Mouse (Mus musculus) hindbrain, postnatal 0 days (tissue): Measurements from ENCODE around the gene Stat6. TPM values are rescaled to one million over a fixed set of nuclear protein-coding genes. Genes with fewer than 3 reads are reported as not detected.

Experiments used
- ATAC-seq: fragments of 200-750 bp; cut with Nextera tagmentation; 2 replicates; pipeline ENCODE4 v1.8.0; 2017; ENCODE audit warnings: mild to moderate bottlenecking, moderate TSS enrichment, moderate library complexity
- DNase-seq: peaks from one replicate; pipeline ENCODE4 v3.0.0-alpha.2; 2015; ENCODE audit warnings: low spot score
- H3K27ac ChIP-seq: fragments of 300-500 bp; sonication (generic); 2 replicates; pipeline ENCODE4 v1.5.1; 2014; ENCODE audit warnings: mild to moderate bottlenecking
- H3K27me3 ChIP-seq: fragments of 300-500 bp; sonication (generic); 2 replicates; pipeline ENCODE4 v1.6.1; 2014; ENCODE audit warnings: low read length, mixed read lengths; ENCODE audit not compliant: insufficient read depth
- H3K36me3 ChIP-seq: fragments of 300-500 bp; sonication (generic); 2 replicates; pipeline ENCODE4 v1.6.1; 2014; ENCODE audit warnings: low read length, mixed read lengths; ENCODE audit not compliant: insufficient read depth
- H3K4me1 ChIP-seq: fragments of 300-500 bp; sonication (generic); 2 replicates; pipeline ENCODE4 v1.6.1; 2014; ENCODE audit warnings: antibody characterized with exemption, low read length, mixed read lengths; ENCODE audit not compliant: insufficient read depth
- H3K4me2 ChIP-seq: fragments of 300-500 bp; sonication (generic); 2 replicates; pipeline ENCODE4 v1.6.1; 2014; ENCODE audit warnings: low read depth, mild to moderate bottlenecking, low read length, moderate library complexity, mixed read lengths
- H3K4me3 ChIP-seq: fragments of 300-500 bp; sonication (generic); 2 replicates; pipeline ENCODE4 v1.5.1; 2014; ENCODE audit warnings: low read length
- H3K9ac ChIP-seq: fragments of 300-500 bp; sonication (generic); replicated peaks from 2 replicates; pipeline ENCODE4 v1.6.1; 2014; ENCODE audit warnings: mild to moderate bottlenecking, low read length, moderate library complexity, mixed read lengths
- H3K9me3 ChIP-seq: fragments of 300-500 bp; sonication (generic); 2 replicates; pipeline ENCODE4 v1.6.1; 2016; ENCODE audit warnings: low read length, mixed read lengths
- CTCF ChIP-seq: IDR thresholded peaks from 2 replicates; pipeline ENCODE4 v1.5.1; 2016; ENCODE audit warnings: antibody characterized with exemption, control low read depth, low read depth
- WGBS: fragments of 180-500 bp; shearing (Covaris S2); extraction: QIAGEN DNeasy Blood & Tissue Kit; methylation state at CpG from one replicate; pipeline ENCODE4 v1.1.7; 2014; 5-methylcytosine and 5-hydroxymethylcytosine counted together
- polyA plus RNA-seq: library from polyadenylated mRNA; unstranded; fragments of >200 nt; fragmentation: Nextera tagmentation; extraction: Ambion mirVana; gene quantifications from 2 replicates; pipeline ENCODE4 v1.2.1, GENCODE M21; 2015
- total RNA-seq: library from RNA; depleted of rRNA; stranded (reverse); fragments of >200 nt; gene quantifications from 2 replicates; pipeline ENCODE4 v1.2.3, GENCODE M21; 2014

The Stat6 gene
- total and polyA plus RNA-seq, 2 experiments from 2014 or later = 4.7 to 5.3 TPM

DNA sequence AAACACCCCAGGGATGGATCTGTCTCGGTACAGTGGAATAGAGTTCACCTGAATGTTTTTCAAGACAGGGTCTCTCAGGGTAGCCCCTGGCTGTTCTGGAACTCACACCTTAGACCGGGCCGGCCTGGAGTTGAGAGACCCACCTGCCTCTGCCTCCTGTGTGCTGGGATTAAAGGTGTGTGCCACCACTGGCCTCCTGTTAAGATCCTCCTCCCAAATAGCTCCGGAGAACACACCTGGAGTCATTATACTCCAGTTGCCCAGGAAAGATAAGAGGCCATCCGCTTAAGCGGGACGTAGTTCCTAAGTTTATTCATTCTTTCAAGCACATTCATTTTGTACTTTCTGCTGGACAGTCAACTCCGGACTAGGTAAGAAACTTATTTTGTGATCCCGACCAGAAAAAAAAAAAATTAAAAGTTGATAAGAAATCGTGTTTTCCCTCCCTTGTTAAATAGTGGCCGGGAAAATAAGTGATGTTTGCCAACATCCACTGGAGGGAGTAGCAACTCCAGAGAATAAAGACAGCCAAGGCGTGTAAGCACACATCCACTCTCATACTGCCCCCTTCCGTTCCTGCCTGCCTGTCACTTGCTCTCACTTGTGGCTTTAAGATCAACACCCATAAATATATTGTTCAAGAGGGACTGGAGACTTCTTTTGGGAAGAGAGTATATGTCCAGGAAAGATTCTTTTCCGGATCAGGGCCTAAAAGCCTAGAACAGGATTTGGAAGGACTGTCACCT is 35.0 kb downstream of the Stat6 start:
- H3K9ac ChIP-seq = peak overlapping the region; percentile 67
- H3K9me3 ChIP-seq = no peaks in the 10 kb centered on the region
- peak; percentile 92 for TF ChIP-seq CTCF
- WGBS = 9% methylated on average over 14 of the region's 14 CpGs
- ATAC-seq (no peak; the same call in 1 of the 2 replicates), DNase-seq (peak; percentile 90)
- H3K4me2 ChIP-seq = peak overlapping the region; percentile 99
- no peaks in the 10 kb centered on the region; the same call in 1 of the 2 replicates for H3K4me1 ChIP-seq
- H3K4me3 ChIP-seq = peak overlapping the region; percentile 78
- H3K27me3 ChIP-seq = no peaks in the 10 kb centered on the region
- no peak overlapping the region for H3K27ac ChIP-seq
- H3K36me3 ChIP-seq = no peaks in the 10 kb centered on the region

GRCm38 (mm10) chr10:127679208-127679607 is 36.4 kb downstream of the Stat6 start:
- ATAC-seq (no peak), DNase-seq (no peak)
- Histone ChIP-seq H3K4me2 (no peak overlapping the region), H3K4me1 (no peaks in the 10 kb centered on the region; the same call in 1 of the 2 replicates), H3K9ac (no peak overlapping the region), H3K27me3 (no peaks in the 10 kb centered on the region), H3K4me3 (no peak overlapping the region), H3K27ac (no peak overlapping the region), H3K36me3 (no peaks in the 10 kb centered on the region), H3K9me3 (no peaks in the 10 kb centered on the region)
- no peak for TF ChIP-seq CTCF
- 93% methylated on average over 1 of the region's 1 CpGs for WGBS

DNA sequence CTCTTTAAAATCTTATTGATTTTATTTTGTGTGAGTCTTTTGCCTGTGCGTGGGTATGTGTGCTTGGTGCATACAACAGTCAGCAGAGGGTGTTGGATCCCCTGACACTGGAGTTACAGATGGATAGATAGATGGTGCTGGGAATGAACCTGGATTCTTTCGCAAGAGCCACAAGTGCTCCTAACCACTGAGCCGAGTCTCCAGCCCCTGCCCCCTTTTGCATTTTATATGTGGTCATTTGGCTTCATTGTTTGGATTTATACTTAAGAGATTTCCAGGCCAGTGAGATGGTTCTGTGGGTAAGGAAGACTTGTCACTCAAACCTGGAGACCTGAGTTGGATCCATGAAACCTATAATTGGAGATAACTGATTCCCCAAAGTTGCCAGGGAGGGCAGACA is 37.1 kb downstream of the Stat6 start:
- no peak overlapping the region for H3K27ac ChIP-seq
- no peak for TF ChIP-seq CTCF
- no peaks in the 10 kb centered on the region for H3K36me3 ChIP-seq
- no peaks in the 10 kb centered on the region for H3K27me3 ChIP-seq
- WGBS = 79% methylated on average over 3 of the region's 3 CpGs
- no peak overlapping the region for H3K4me3 ChIP-seq
- H3K4me1 ChIP-seq = no peaks in the 10 kb centered on the region; the same call in 1 of the 2 replicates
- no peak overlapping the region for H3K4me2 ChIP-seq
- H3K9me3 ChIP-seq = no peaks in the 10 kb centered on the region
- H3K9ac ChIP-seq = no peak overlapping the region
- no peak for DNase-seq
- ATAC-seq = no peak

- H3K9ac ChIP-seq = no peak overlapping the region
- no peaks in the 10 kb centered on the region for H3K36me3 ChIP-seq
- DNase-seq (no peak), ATAC-seq (no peak)
- TF ChIP-seq CTCF = no peak
- H3K4me1 ChIP-seq = no peaks in the 10 kb centered on the region; the same call in 1 of the 2 replicates
- no peak overlapping the region for H3K4me3 ChIP-seq
- no peak overlapping the region for H3K4me2 ChIP-seq
- H3K27ac ChIP-seq = no peak overlapping the region
- no peaks in the 10 kb centered on the region for H3K27me3 ChIP-seq
- 94% methylated on average over 6 of the region's 6 CpGs for WGBS
- H3K9me3 ChIP-seq = no peaks in the 10 kb centered on the region
Measured at GRCm38 (mm10) chr10:127682886-127683285, 40.1 kb downstream of the Stat6 start.

- Histone ChIP-seq H3K4me3 (no peak overlapping the region), H3K9ac (no peak overlapping the region), H3K9me3 (no peaks in the 10 kb centered on the region), H3K36me3 (peaks cover 5% of the 10 kb centered on the region; the same call in 1 of the 2 replicates), H3K27me3 (no peaks in the 10 kb centered on the region), H3K27ac (no peak overlapping the region), H3K4me2 (no peak overlapping the region), H3K4me1 (no peaks in the 10 kb centered on the region)
- 16% methylated on average over 1 of the region's 1 CpGs for WGBS
- ATAC-seq (no peak), DNase-seq (no peak)
- no peak for TF ChIP-seq CTCF
Measured at GRCm38 (mm10) chr10:127691053-127691452, 48.3 kb downstream of the Stat6 start.

DNA sequence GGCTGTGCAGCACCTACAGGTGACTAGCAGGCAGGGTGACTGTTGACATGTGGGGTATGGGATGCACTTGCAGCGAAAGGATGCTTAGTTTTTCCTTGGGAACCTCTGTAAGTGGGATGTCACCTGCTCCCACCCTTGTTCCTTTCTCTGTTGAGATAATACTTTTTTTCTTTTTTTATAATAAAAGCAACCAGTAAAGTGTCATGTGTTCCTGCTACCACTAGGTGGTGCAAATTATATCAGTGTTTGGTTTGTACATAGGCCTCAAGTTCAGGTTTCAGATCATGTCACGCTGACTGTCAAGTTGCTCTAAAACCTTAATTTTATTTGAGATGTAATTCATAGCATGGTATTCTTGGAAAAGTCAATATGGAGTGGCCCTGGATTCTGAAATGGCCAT is 51.9 kb downstream of the Stat6 start:
- Histone ChIP-seq H3K4me3 (no peak overlapping the region), H3K9me3 (no peaks in the 10 kb centered on the region), H3K36me3 (peaks cover 10% of the 10 kb centered on the region; the same call in 1 of the 2 replicates), H3K4me2 (no peak overlapping the region), H3K27ac (no peak overlapping the region), H3K27me3 (no peaks in the 10 kb centered on the region), H3K9ac (no peak overlapping the region), H3K4me1 (no peaks in the 10 kb centered on the region)
- peak; percentile 82 for TF ChIP-seq CTCF
- DNase-seq = peak; percentile 65
- WGBS = 54% methylated on average over 2 of the region's 2 CpGs
- ATAC-seq = no peak

DNA sequence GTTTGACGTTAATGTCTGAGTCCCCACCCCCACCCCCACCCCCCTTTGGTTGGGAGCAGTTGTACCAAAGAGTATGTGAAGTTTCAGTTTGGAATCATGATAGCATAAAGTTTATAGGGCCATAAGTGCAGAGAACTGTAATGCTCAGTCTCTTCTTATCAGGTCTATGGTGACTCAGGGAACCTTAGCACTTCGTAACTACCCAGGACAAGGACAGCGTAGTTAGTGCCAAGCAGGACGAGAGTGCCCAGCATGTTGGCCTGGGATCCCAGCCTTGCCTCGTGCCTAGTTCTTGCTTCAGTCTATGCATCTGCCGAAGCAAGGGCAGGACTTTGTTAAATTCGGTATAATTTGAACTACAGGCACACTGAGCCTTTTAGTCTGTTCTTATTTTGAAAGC is 53.0 kb downstream of the Stat6 start:
- no peak overlapping the region for H3K9ac ChIP-seq
- H3K9me3 ChIP-seq = no peaks in the 10 kb centered on the region
- no peak overlapping the region for H3K4me2 ChIP-seq
- peaks cover 10% of the 10 kb centered on the region; the same call in 1 of the 2 replicates for H3K36me3 ChIP-seq
- no peak overlapping the region for H3K4me3 ChIP-seq
- no peaks in the 10 kb centered on the region for H3K4me1 ChIP-seq
- ATAC-seq (no peak), DNase-seq (no peak)
- TF ChIP-seq CTCF = no peak
- H3K27ac ChIP-seq = no peak overlapping the region
- 93% methylated on average over 7 of the region's 7 CpGs for WGBS
- H3K27me3 ChIP-seq = no peaks in the 10 kb centered on the region
